Mouse (Mus musculus) heart, adult 2 months (tissue): ENCODE measurements around the gene Vgf. TPM values are rescaled to one million over a fixed set of nuclear protein-coding genes. Genes with fewer than 3 reads are reported as not detected.

ENCODE experiments used
- DNase-seq, 2 experiments: peaks; one replicate each; pipeline ENCODE4 v3.0.0; 2021
- H3K27ac ChIP-seq: fragments of 200-600 bp; 2 replicates; pipeline ENCODE4 v1.8.1; 2022
- H3K27me3 ChIP-seq: fragments of 200-500 bp; 2 replicates; pipeline ENCODE4 v1.6.1; 2012; ENCODE audit warnings: mild to moderate bottlenecking, low read length, inconsistent platforms, mixed read lengths; ENCODE audit not compliant: control insufficient read depth, insufficient read depth
- H3K36me3 ChIP-seq: fragments of 200-500 bp; 2 replicates; pipeline ENCODE4 v1.6.1; 2012; ENCODE audit warnings: low read length, inconsistent platforms; ENCODE audit not compliant: control insufficient read depth, insufficient read depth
- H3K4me1 ChIP-seq: fragments of 200-500 bp; 2 replicates; pipeline ENCODE4 v1.6.1; 2011; ENCODE audit warnings: low read length; ENCODE audit not compliant: control insufficient read depth, insufficient read depth
- H3K4me3 ChIP-seq: fragments of 200-600 bp; 2 replicates; pipeline ENCODE4 v1.8.1; 2022
- H3K79me2 ChIP-seq: fragments of 200-500 bp; replicated peaks from 2 replicates; pipeline ENCODE4 v1.6.1; 2012; ENCODE audit warnings: mild to moderate bottlenecking, inconsistent platforms, low read length, moderate library complexity, mixed read lengths; ENCODE audit not compliant: control insufficient read depth, insufficient read depth
- H3K9ac ChIP-seq: fragments of 200-500 bp; 2 replicates; pipeline ENCODE4 v1.6.1; 2012; ENCODE audit warnings: low read depth, mild to moderate bottlenecking, control low read depth, inconsistent platforms, low read length, mixed read lengths
- CTCF ChIP-seq: fragments of 200-600 bp; IDR thresholded peaks from 2 replicates; pipeline ENCODE4 v1.8.1; 2022; ENCODE audit warnings: antibody characterized with exemption, mild to moderate bottlenecking, moderate library complexity
- EP300 ChIP-seq: fragments of 200-500 bp; IDR thresholded peaks from 2 replicates; pipeline ENCODE4 v1.6.1; 2011; ENCODE audit warnings: low read depth, low read length, control low read depth; ENCODE audit not compliant: insufficient read depth
- POLR2A ChIP-seq: fragments of 200-500 bp; IDR thresholded peaks from 2 replicates; pipeline ENCODE4 v1.6.1; 2011; ENCODE audit warnings: mild to moderate bottlenecking, low read depth, low read length, control low read depth; ENCODE audit not compliant: insufficient read depth
- WGBS: fragments of 180-500 bp; shearing (Covaris S2); methylation state at CpG from one replicate; pipeline ENCODE4 v1.1.7; 2018; 5-methylcytosine and 5-hydroxymethylcytosine counted together
- intact Hi-C: fragments of 180-260 bp; cut with DNase I; formaldehyde crosslinking; loops from one replicate; pipeline ENCODE4 v1.15.1; 2025
- polyA plus RNA-seq: library from polyadenylated mRNA; depleted of rRNA; stranded (reverse); fragments of >200 nt; gene quantifications from 2 replicates; pipeline ENCODE4 v1.2.3, GENCODE M21; 2012
- total RNA-seq, 2 experiments: library from RNA; stranded (reverse); gene quantifications; 2 replicates each; pipeline ENCODE4 v1.2.3; 2021

Vgf gene
- total and polyA plus RNA-seq, 3 experiments: 0.06 TPM; not detected in 2

- no peaks in the 10 kb centered on the region for H3K36me3 ChIP-seq
- H3K9ac ChIP-seq: no peak overlapping the region
- H3K4me3 ChIP-seq: no peak overlapping the region
- H3K79me2 ChIP-seq: no peaks in the 10 kb centered on the region
- no peak for TF ChIP-seq CTCF
- TF ChIP-seq POLR2A: no peak
- TF ChIP-seq EP300: no peak
- intact Hi-C loops: no loop called here
- H3K4me1 ChIP-seq: peaks cover 10% of the 10 kb centered on the region
- H3K27ac ChIP-seq: no peak overlapping the region
- WGBS: 83% methylated on average over 4 of the region's 4 CpGs
- DNase-seq: no peak
- H3K27me3 ChIP-seq: no peaks in the 10 kb centered on the region
Observed at GRCm38 (mm10) chr5:137068711-137069110, 42.5 kb downstream of the Vgf start.

- peaks cover 18% of the 10 kb centered on the region for H3K4me1 ChIP-seq
- H3K27me3 ChIP-seq: no peaks in the 10 kb centered on the region
- no peaks in the 10 kb centered on the region for H3K79me2 ChIP-seq
- 83% methylated on average over 19 of the region's 19 CpGs for WGBS
- H3K36me3 ChIP-seq: no peaks in the 10 kb centered on the region
- intact Hi-C loops: loop anchor here (1.0 kb wide), 1 partner anchor 25 kb away; the partner anchor contains the start of gene Ap1s1
- no peak for TF ChIP-seq POLR2A
- no peak for TF ChIP-seq CTCF
- TF ChIP-seq EP300: no peak
- no peak overlapping the region; the same call in 1 of the 2 replicates for H3K27ac ChIP-seq
- no peak overlapping the region for H3K4me3 ChIP-seq
- no peak for DNase-seq
- H3K9ac ChIP-seq: no peak overlapping the region
Observed at GRCm38 (mm10) chr5:137070881-137071605, 44.9 kb downstream of the Vgf start.

DNA sequence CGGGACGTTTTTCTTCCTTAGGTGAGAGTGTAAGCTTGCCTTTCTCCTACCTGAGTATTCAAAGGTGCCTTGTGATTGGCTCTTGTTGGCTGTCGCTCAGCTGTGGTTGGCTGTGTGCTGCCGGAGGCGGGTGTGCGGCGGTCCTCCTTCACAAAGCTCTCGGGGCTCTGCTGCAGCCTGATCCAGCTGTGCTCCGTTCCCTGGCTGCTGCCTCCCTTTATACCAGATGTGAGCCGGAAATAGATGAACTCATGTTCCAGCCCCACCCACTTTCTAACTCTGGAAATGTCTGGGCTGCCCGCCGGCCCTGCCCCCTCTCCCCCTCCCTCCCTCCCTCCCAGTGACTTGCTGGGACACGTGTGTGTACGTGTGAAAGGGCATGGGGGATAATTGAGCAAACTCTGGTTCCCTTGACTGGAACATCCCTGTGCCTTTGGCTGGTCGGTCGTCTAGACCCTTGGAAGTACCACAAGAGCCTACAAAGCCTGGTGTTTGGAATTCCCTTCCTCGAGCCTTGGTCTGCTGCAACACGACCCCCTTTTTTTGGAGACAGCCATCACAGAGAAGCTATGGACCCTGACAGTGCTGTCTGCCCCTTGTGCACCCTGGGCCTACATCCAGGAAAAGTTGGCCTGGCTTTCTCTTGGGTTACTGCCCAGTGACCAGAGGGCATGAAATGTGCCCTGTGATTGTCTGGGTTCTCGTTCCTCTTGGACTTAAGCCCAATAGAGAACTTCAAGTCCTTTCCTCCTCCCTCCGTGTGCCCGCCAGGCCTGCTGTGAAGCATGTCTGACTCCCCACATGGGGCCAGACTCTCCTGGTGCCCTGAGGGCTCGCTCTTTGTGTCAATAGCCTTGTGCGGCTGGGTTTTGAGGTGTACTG is 46.1 kb downstream of the Vgf start, which contains the start of gene Serpine1:
Gene Serpine1 (minus strand): TSS at position 190 of the 882 bp plus-strand sequence.
- H3K4me3 ChIP-seq: peak within 1 kb of the TSS; percentile 56
- peak within 1 kb of the TSS; percentile 57 for H3K9ac ChIP-seq
- no peak for TF ChIP-seq CTCF
- peak; percentile 99 for TF ChIP-seq POLR2A
- TF ChIP-seq EP300: peak; percentile 83
- intact Hi-C loops: loop anchor here (2.0 kb wide), 1 partner anchor 34 kb away; no protein-coding TSS in a partner anchor
- H3K79me2 ChIP-seq: no peaks in the 10 kb centered on the region
- peak; percentile 87 to 92 for DNase-seq
- 7% methylated on average over 23 of the region's 23 CpGs for WGBS
- peaks cover 25% of the 10 kb centered on the region for H3K4me1 ChIP-seq
- no peaks in the 10 kb centered on the region for H3K36me3 ChIP-seq
- peak within 1 kb of the TSS; percentile 94 for H3K27ac ChIP-seq
- no peaks in the 10 kb centered on the region for H3K27me3 ChIP-seq

DNA sequence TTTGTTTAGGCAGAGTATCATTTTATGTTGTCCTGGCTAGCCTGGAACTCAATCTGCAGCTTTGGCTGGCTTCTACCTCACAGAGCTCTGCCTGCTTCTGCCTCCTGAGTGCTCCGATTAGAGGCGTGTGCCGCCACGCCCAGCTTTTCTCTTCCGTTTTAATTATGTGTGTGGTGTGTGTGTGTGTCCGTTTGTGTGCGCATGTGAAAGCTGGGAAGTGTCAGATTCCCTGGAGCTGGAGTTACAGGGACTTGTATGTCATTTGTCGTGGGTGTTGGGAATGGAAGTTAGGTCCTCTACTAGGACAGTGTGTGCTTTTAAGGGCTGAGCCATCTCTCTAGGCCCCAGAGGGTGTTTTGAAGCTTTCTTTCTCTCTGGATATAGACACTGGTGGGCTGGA is 46.9 kb downstream of the Vgf start:
- Histone ChIP-seq H3K4me1 (peaks cover 28% of the 10 kb centered on the region), H3K9ac (no peak overlapping the region), H3K27me3 (no peaks in the 10 kb centered on the region), H3K36me3 (no peaks in the 10 kb centered on the region), H3K4me3 (no peak overlapping the region), H3K79me2 (no peaks in the 10 kb centered on the region), H3K27ac (peak overlapping the region; percentile 94)
- TF ChIP-seq CTCF (no peak), EP300 (no peak), POLR2A (no peak)
- no peak for DNase-seq
- WGBS: 90% methylated on average over 8 of the region's 8 CpGs
- intact Hi-C loops: loop anchor here (2.0 kb wide), 1 partner anchor 34 kb away; no protein-coding TSS in a partner anchor

- H3K4me1 ChIP-seq: peaks cover 36% of the 10 kb centered on the region
- H3K79me2 ChIP-seq: no peaks in the 10 kb centered on the region
- H3K27me3 ChIP-seq: no peaks in the 10 kb centered on the region
- intact Hi-C loops: no loop called here
- DNase-seq: peak; percentile 56 to 61
- H3K9ac ChIP-seq: peak overlapping the region; percentile 14; the same call in 1 of the 2 replicates
- H3K36me3 ChIP-seq: no peaks in the 10 kb centered on the region
- WGBS: 31% methylated on average over 6 of the region's 6 CpGs
- TF ChIP-seq CTCF (no peak), EP300 (no peak), POLR2A (no peak)
- no peak overlapping the region for H3K4me3 ChIP-seq
- H3K27ac ChIP-seq: peak overlapping the region; percentile 94
Observed at GRCm38 (mm10) chr5:137074191-137074651, 48.0 kb downstream of the Vgf start.
